Mouse (Mus musculus) frontal cortex, postnatal 25 days (tissue): ENCODE data around the gene Git1.

Experiments used
- DNase-seq, 2 experiments: peaks; one replicate each; pipeline ENCODE4 v3.0.0; 2022; ENCODE audit warnings: low spot score in 2 of 2

The Git1 gene

GRCm38 (mm10) chr11:77501971-77502370 lies 8.6 kb downstream of the Git1 start:
- no peak for DNase-seq

- no peak for DNase-seq
These were observed 9.1 kb downstream of the Git1 start for GRCm38 (mm10) chr11:77502481-77502880.

GRCm38 (mm10) chr11:77503511-77503910 lies 10.1 kb downstream of the Git1 start:
- no peak for DNase-seq

DNA sequence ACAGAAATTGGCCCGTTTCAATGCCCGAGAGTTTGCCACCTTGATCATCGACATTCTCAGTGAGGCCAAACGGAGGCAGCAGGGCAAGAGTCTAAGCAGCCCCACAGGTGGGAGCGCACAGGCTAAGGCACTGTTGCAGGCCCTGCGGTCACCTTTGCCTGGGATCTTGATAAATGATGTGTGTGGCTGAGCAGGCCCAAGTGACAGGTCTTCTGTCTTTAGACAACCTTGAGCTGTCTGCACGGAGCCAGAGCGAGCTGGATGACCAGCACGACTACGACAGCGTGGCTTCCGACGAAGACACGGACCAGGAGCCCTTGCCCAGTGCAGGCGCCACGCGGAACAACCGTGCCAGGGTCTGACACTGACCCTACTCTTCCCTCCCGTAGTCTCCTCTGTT lies 11.0 kb downstream of the Git1 start:
- DNase-seq: no peak

- no peak for DNase-seq
These were observed 12.1 kb downstream of the Git1 start for GRCm38 (mm10) chr11:77505291-77505980.

DNA sequence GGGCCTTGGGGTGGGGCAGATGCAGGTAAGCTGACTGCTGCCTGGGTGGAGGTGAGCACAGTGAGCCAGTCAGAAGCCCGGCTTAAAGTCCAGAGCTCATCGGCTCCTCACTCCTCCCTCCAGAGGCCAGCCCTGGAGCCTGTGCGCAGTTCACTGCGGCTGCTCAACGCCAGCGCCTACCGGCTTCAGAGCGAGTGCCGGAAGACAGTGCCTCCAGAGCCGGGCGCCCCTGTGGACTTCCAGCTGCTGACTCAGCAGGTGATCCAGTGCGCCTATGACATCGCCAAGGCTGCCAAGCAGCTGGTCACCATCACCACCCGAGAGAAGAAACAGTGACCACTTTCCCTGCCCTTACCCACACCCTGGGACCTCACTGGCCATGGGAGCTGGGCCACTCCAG lies 12.9 kb downstream of the Git1 start:
- no peak for DNase-seq

DNA sequence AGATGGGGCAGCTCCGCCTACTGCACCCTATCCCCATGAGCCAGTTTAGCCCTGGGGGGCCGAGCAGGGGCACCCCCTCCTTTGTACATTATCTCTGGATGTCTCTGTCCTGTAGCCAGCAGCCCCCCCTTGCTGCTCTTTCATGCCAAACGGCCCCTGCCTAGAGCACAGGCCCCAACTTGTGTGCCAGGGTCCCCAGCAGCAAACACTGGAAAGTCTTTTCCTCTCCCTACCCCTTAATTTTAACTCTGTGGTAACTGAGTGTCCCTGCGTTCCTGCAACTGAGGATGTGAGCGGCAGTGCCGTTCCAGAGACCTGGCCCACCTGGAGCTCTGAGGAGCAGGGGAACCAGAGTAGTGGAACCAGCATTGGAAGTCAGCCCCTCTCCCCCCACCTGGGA lies 13.6 kb downstream of the Git1 start:
- no peak for DNase-seq

- DNase-seq: no peak
These were observed 14.1 kb downstream of the Git1 start for GRCm38 (mm10) chr11:77507426-77507825.

DNA sequence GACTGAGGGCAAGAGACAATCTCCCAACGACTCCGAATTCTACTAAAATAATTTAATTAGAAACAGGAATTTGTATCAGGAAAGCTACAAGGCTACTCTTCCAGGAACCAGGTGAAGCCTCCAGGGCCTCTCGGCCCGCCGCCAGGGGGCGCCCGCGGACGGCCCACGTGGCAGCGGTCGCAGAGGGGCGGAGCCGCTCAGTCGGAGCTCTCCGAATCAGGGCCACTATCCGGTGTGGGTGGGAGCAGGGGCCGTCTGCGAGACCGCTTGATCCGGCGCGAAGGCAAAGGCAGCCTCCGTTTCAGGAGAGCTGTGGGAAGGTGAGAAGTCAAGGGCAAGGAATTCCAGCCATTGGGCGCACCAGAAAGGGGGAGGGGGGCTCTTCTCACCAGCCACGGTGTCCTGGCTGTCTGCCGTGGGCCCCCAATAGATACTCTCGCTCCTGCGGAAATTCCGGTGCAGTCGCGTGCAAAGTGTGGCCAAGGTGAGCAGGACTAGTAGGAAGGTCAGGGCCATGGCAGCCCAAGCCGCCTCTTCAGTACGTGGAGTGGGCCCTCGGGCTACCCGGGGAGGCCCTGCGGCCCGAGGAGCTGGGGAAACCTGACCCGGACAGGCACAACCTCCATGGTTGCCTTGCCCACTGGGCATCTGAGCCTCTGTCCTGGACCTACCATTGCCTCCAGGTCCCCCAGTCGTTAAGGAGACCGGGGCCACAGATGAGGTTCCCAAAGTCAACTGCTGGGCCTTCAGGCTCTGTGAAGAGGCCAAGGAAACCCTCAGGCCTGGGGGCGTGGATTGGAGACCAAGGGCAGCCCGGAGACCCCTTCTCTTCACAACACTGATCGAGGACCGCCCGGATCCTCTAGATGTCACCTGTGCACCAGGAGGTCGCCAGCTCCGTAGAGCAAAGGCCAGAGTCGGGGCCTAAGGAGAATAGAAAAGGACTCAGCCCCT lies 15.0 kb downstream of the Git1 start:
- DNase-seq: peak; percentile 73 to 79

DNA sequence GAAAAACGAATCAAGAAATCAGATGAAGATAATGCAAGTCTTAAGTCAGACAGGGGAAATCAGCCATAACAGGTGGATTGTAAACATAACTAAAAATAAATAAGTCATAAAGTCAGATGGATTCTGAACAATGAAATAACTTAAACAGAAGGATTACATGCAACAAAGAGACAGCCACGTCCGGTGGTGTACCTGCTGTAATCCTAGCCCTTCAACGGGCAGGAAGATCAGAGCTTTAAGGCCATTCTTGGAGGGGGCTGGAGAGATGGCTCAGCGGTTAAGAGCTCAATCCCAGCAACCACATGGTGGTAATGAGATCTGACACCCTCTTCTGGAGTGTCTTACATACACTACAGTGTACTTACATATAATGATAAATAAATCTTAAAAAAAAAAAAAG lies 18.0 kb downstream of the Git1 start:
- no peak for DNase-seq

DNA sequence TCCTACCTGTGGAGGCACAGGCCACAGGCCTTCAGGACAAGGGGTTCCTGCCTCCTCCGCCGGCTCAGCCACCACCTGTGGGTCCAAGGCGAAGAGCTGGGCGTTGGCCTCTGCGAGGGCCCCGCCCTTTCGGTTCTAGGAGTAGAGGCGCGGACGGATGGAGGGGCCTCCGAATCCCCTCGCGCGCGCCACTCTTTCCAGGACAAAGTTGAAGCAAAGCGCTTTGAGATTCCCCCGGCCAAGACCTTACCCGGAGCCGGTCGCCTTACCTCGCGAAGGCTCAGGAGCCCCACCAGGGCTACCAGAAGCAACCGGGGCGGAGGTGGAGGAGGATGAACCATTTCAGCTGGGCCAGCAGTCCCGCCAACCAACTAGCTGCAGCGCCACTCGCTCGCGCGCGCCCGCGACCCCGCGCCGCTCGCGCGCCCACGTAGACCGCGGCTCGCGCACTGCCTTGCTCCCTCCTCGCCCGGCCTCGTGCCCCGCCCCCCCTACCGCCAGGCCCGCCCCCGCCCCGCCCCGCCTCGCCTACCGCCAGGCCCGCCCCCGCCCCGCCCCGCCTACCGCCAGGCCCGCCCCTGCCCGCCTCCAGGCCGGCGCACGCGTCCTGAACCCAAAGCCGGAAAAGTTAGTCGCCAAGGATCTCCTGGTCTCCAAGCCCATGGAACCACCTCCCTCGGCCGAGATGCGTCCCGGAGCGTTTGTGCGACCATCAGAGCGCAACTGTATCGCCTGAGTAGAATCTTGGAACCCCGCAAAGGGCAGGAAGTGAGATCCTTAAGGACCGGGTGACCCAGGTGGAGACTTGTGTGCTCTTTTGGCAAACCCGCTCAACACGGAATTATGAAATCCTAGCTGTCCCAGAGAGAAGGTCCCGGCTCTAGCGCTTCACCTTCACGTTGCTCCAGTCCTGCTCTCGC lies 19.8 kb downstream of the Git1 start:
- DNase-seq: no peak

DNA sequence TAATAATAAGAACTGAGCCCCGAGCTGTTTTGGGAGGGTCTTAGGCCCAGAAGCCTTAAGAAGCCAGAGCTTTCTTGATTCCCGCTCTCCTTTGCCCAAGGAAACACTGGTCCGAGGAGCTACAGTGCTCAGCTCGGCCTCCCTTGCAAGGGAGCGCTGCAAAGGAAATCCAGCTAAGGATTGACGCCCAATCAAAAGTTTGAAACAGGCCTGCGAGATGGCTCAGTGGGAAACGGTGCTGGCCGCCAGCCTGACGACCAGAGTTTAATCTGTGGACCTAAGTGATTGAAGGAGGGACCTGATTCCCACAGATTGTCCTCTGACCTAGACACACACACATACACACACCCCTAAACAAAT lies 20.4 kb downstream of the Git1 start:
- no peak for DNase-seq

GRCm38 (mm10) chr11:77514281-77514831 lies 21.0 kb downstream of the Git1 start:
- DNase-seq: no peak

GRCm38 (mm10) chr11:77514832-77515636 lies 21.7 kb downstream of the Git1 start, which contains the start of gene Abhd15:
TSS of gene Abhd15 (plus strand) at chr11:77515121.
- DNase-seq: no peak

- no peak for DNase-seq
These were observed 22.5 kb downstream of the Git1 start, which contains the start of gene Trp53i13 for GRCm38 (mm10) chr11:77515637-77516552. TSS of gene Trp53i13 (minus strand) at chr11:77515980.

GRCm38 (mm10) chr11:77516553-77517425 lies 23.4 kb downstream of the Git1 start:
- no peak for DNase-seq

DNA sequence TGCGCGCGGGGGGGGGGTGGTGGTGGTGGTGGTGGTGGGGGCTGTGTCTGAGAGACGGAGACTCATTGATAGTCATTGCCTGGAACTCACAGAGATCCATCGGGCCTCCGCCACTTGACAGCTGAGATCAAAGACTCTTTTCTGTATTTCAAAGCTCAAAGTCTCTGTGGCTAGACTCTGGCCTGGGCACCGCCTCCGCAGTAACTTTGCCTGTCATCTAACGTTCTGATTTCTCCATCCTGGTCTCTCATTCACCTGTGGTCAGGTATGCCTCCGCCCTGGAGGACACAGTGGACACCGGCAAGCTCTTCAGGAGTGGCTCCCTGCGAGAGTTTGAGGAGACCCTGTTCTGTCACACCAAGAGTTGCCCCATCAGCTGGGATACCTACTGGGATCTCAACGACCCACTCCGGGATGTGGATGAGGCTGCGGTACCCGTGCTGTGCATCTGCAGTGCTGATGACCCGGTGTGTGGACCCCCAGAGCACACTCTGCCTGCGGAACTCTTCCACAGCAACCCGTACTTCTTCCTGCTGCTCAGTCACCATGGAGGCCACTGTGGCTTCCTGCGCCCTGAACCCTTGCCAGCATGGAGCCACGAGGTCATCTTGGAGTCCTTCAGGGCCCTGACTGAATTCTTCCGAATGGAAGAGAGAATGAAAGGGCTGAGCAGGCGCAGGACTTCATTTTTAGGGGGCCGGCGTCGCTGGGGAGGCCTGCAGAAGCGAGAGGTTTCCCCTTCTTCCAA lies 24.9 kb downstream of the Git1 start:
- DNase-seq: no peak

DNA sequence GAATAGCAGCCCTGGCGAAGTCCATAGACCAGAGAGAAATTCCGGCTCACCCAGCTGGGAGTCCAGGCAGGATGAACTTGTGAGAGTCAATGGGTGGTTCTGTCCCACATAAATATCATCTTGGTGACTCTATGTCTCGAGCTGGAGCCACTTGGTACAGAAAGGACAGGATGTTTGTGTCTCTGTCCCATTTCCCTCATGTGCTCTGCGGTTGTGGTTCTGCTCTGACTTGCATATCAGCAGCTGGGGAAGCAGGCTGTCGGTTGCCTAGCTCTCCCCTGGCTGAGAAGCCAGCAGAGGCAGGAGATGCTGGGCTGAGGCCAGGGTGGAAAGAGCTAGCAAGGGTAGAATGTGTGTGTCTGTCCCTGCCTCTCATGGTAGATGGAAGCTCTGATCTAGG lies 25.7 kb downstream of the Git1 start, which contains the start of gene Gm10392:
Gene Gm10392, minus strand, starts transcription at position 156 of the 400 bp plus-strand sequence.
- no peak for DNase-seq
